Mouse (Mus musculus): Measurements from ENCODE around the gene Chrne. TPM values are rescaled to one million over a fixed set of nuclear protein-coding genes. Genes with fewer than 3 reads are reported as not detected.

Gene Chrne
- total and polyA plus RNA-seq, 2 experiments from 2014 or later = 0.59 to 4.5 TPM

DNA sequence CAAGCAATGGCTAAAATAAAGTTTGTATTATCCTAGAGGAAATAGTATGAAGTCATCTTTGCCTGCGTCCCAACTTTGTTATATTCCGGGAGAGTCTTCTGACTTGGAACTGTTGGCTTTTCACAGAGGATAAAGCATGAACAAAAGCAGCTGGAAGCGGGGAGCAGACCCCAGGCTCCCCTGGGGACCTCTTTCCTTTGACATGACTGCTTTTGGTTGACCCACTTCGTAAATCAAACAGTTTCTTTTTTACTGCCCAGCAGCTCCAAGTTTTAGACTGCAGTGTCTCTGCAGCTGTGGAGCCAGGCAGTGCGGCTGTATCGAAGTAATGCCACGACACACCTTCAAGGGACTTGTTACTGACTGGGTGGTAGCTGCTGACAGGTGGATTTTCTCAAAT is 52.4 kb downstream of the Chrne start:
- Histone ChIP-seq H3K4me3 (ENCODE audit: low read length) (no peak overlapping the region), H3K4me1 (ENCODE audit: insufficient read depth, low read length) (peaks cover 13% of the 10 kb centered on the region), H3K4me2 (ENCODE audit: low read depth, low read length) (no peak overlapping the region), H3K27ac (no peak overlapping the region), H3K36me3 (ENCODE audit: insufficient read depth, low read length) (no peaks in the 10 kb centered on the region; the same call in 1 of the 2 replicates), H3K9ac (replicated peaks; ENCODE audit: low read length) (no peak overlapping the region), H3K9me3 (ENCODE audit: low read length) (no peaks in the 10 kb centered on the region), H3K27me3 (ENCODE audit: insufficient read depth, low read length) (no peaks in the 10 kb centered on the region)
- DNase-seq (ENCODE audit: low spot score) (no peak), ATAC-seq (no peak)
- WGBS = 56% methylated on average over 7 of the region's 7 CpGs
- TF ChIP-seq CTCF (IDR thresholded peaks at IDR 0.05; ENCODE audit: low read depth) = no peak

Other genes with a start within 250 kb of the Chrne start
- 33.7 and 57.5 TPM in 2 replicates for gene Pelp1, start 209.2 kb downstream of the Chrne start, total RNA-seq (2014; rRNA removed)
- 23.6 and 25.5 TPM in 2 replicates for gene Pelp1, start 209.2 kb downstream of the Chrne start, polyA plus RNA-seq (2015; fragmentation: Nextera tagmentation; extraction: Ambion mirVana)
- gene Arrb2, start 186.6 kb downstream of the Chrne start, total RNA-seq (2014; rRNA removed) = 83.3 and 106 TPM in 2 replicates
- 51.9 and 56.3 TPM in 2 replicates for gene Arrb2, start 186.6 kb downstream of the Chrne start, polyA plus RNA-seq (2015; fragmentation: Nextera tagmentation; extraction: Ambion mirVana)
- 22.9 and 23.7 TPM in 2 replicates for gene Med11, start 167.3 kb downstream of the Chrne start, total RNA-seq (2014; rRNA removed)
- 29.3 and 30.5 TPM in 2 replicates for gene Med11, start 167.3 kb downstream of the Chrne start, polyA plus RNA-seq (2015; fragmentation: Nextera tagmentation; extraction: Ambion mirVana)
- 0.11 and 1.2 TPM in 2 replicates for gene Zmynd15, start 159.8 kb downstream of the Chrne start, total RNA-seq (2014; rRNA removed)
- gene Zmynd15, start 159.8 kb downstream of the Chrne start, polyA plus RNA-seq (2015; fragmentation: Nextera tagmentation; extraction: Ambion mirVana) = 0.39 and 0.96 TPM in 2 replicates
- gene Cxcl16, start 159.2 kb downstream of the Chrne start, total RNA-seq (2014; rRNA removed) = 2.8 and 3.3 TPM in 2 replicates
- 3.4 and 4.1 TPM in 2 replicates for gene Cxcl16, start 159.2 kb downstream of the Chrne start, polyA plus RNA-seq (2015; fragmentation: Nextera tagmentation; extraction: Ambion mirVana)
- gene Tm4sf5, start 114.0 kb downstream of the Chrne start, total RNA-seq (2014; rRNA removed) = 4.9 and 17.1 TPM in 2 replicates
- 6.9 and 8.6 TPM in 2 replicates for gene Tm4sf5, start 114.0 kb downstream of the Chrne start, polyA plus RNA-seq (2015; fragmentation: Nextera tagmentation; extraction: Ambion mirVana)
- not detected in 2 replicates for gene Vmo1, start 104.6 kb downstream of the Chrne start, total RNA-seq (2014; rRNA removed)
- gene Vmo1, start 104.6 kb downstream of the Chrne start, polyA plus RNA-seq (2015; fragmentation: Nextera tagmentation; extraction: Ambion mirVana) = not detected in 2 replicates
- gene Gltpd2, start 100.0 kb downstream of the Chrne start, total RNA-seq (2014; rRNA removed) = not detected in 2 replicates
- 0.24 and 0.31 TPM in 2 replicates for gene Gltpd2, start 100.0 kb downstream of the Chrne start, polyA plus RNA-seq (2015; fragmentation: Nextera tagmentation; extraction: Ambion mirVana)
- 409 and 504 TPM in 2 replicates for gene Psmb6, start 93.8 kb downstream of the Chrne start, total RNA-seq (2014; rRNA removed)
- gene Psmb6, start 93.8 kb downstream of the Chrne start, polyA plus RNA-seq (2015; fragmentation: Nextera tagmentation; extraction: Ambion mirVana) = 829 and 887 TPM in 2 replicates
- not detected in 2 replicates for gene Gm40193, start 86.3 kb downstream of the Chrne start, total RNA-seq (2014; rRNA removed)
- gene Gm40193, start 86.3 kb downstream of the Chrne start, polyA plus RNA-seq (2015; fragmentation: Nextera tagmentation; extraction: Ambion mirVana) = not detected in 2 replicates
- 46.0 and 64.3 TPM in 2 replicates for gene Pld2, start 79.2 kb downstream of the Chrne start, total RNA-seq (2014; rRNA removed)
- gene Pld2, start 79.2 kb downstream of the Chrne start, polyA plus RNA-seq (2015; fragmentation: Nextera tagmentation; extraction: Ambion mirVana) = 17.7 and 19.1 TPM in 2 replicates
- 56.6 and 73.3 TPM in 2 replicates for gene Mink1, start 56.3 kb downstream of the Chrne start, total RNA-seq (2014; rRNA removed)
- 13.6 and 15.2 TPM in 2 replicates for gene Mink1, start 56.3 kb downstream of the Chrne start, polyA plus RNA-seq (2015; fragmentation: Nextera tagmentation; extraction: Ambion mirVana)
- not detected in 2 replicates for gene 4930544D05Rik, start 3.4 kb downstream of the Chrne start, total RNA-seq (2014; rRNA removed)
- not detected in 2 replicates for gene 4930544D05Rik, start 3.4 kb downstream of the Chrne start, polyA plus RNA-seq (2015; fragmentation: Nextera tagmentation; extraction: Ambion mirVana)
- gene Gp1ba, start 19.9 kb upstream of the Chrne start, total RNA-seq (2014; rRNA removed) = not detected in 2 replicates
- 0.24 and 0.42 TPM in 2 replicates for gene Gp1ba, start 19.9 kb upstream of the Chrne start, polyA plus RNA-seq (2015; fragmentation: Nextera tagmentation; extraction: Ambion mirVana)
- gene Rnf167, start 28.0 kb upstream of the Chrne start, total RNA-seq (2014; rRNA removed) = 70.2 and 87.3 TPM in 2 replicates
- gene Rnf167, start 28.0 kb upstream of the Chrne start, polyA plus RNA-seq (2015; fragmentation: Nextera tagmentation; extraction: Ambion mirVana) = 100 and 105 TPM in 2 replicates
- 154 and 160 TPM in 2 replicates for gene Slc25a11, start 28.3 kb upstream of the Chrne start, total RNA-seq (2014; rRNA removed)
- 168 and 171 TPM in 2 replicates for gene Slc25a11, start 28.3 kb upstream of the Chrne start, polyA plus RNA-seq (2015; fragmentation: Nextera tagmentation; extraction: Ambion mirVana)
- gene Pfn1, start 35.4 kb upstream of the Chrne start, total RNA-seq (2014; rRNA removed) = 460 and 560 TPM in 2 replicates
- 606 and 634 TPM in 2 replicates for gene Pfn1, start 35.4 kb upstream of the Chrne start, polyA plus RNA-seq (2015; fragmentation: Nextera tagmentation; extraction: Ambion mirVana)
- 12.4 and 17.7 TPM in 2 replicates for gene Eno3, start 38.0 kb upstream of the Chrne start, total RNA-seq (2014; rRNA removed)
- 5.9 and 8.3 TPM in 2 replicates for gene Eno3, start 38.0 kb upstream of the Chrne start, polyA plus RNA-seq (2015; fragmentation: Nextera tagmentation; extraction: Ambion mirVana)
- gene Spag7, start 50.2 kb upstream of the Chrne start, total RNA-seq (2014; rRNA removed) = 31.9 and 43.1 TPM in 2 replicates
- gene Spag7, start 50.2 kb upstream of the Chrne start, polyA plus RNA-seq (2015; fragmentation: Nextera tagmentation; extraction: Ambion mirVana) = 138 and 142 TPM in 2 replicates
- 23.2 and 26.7 TPM in 2 replicates for gene Camta2, start 68.9 kb upstream of the Chrne start, total RNA-seq (2014; rRNA removed)
- gene Camta2, start 68.9 kb upstream of the Chrne start, polyA plus RNA-seq (2015; fragmentation: Nextera tagmentation; extraction: Ambion mirVana) = 24.5 and 24.6 TPM in 2 replicates
- 0.72 and 0.94 TPM in 2 replicates for gene Inca1, start 80.9 kb upstream of the Chrne start, total RNA-seq (2014; rRNA removed)
- 2.3 and 3.1 TPM in 2 replicates for gene Inca1, start 80.9 kb upstream of the Chrne start, polyA plus RNA-seq (2015; fragmentation: Nextera tagmentation; extraction: Ambion mirVana)
- 27.3 and 31.5 TPM in 2 replicates for gene Kif1c, start 81.3 kb upstream of the Chrne start, total RNA-seq (2014; rRNA removed)
- gene Kif1c, start 81.3 kb upstream of the Chrne start, polyA plus RNA-seq (2015; fragmentation: Nextera tagmentation; extraction: Ambion mirVana) = 1.7 and 1.9 TPM in 2 replicates
- gene Zfp3, start 145.0 kb upstream of the Chrne start, total RNA-seq (2014; rRNA removed) = 6.8 and 9.8 TPM in 2 replicates
- gene Zfp3, start 145.0 kb upstream of the Chrne start, polyA plus RNA-seq (2015; fragmentation: Nextera tagmentation; extraction: Ambion mirVana) = 10.2 and 11.2 TPM in 2 replicates
- not detected in 2 replicates for gene Scimp, start 193.4 kb upstream of the Chrne start, total RNA-seq (2014; rRNA removed)
- 0.14 TPM in 1 of 2 replicates, not detected in the other for gene Scimp, start 193.4 kb upstream of the Chrne start, polyA plus RNA-seq (2015; fragmentation: Nextera tagmentation; extraction: Ambion mirVana)
- 45.7 and 47.1 TPM in 2 replicates for gene Rabep1, start 225.6 kb upstream of the Chrne start, total RNA-seq (2014; rRNA removed)
- 101 and 104 TPM in 2 replicates for gene Rabep1, start 225.6 kb upstream of the Chrne start, polyA plus RNA-seq (2015; fragmentation: Nextera tagmentation; extraction: Ambion mirVana)

All from hindbrain, postnatal 0 days (tissue).